Comparison of ENCODE assay signal across 18 mouse cellular contexts in genomic region chr8:19704441-19705215, GRCm38 (mm10). TPM values are rescaled to one million over a fixed set of nuclear protein-coding genes. Genes with fewer than 3 reads are reported as not detected.
A peak's percentile ranks its signal among the peaks of the same experiment; 100 is the strongest.
DNase-seq lines count a peak whose midpoint lies in the region; TF ChIP-seq lines count a peak whose summit lies in the region.
"Not testable (repeated sequence)": the region's sequence is repeated elsewhere in the genome, so short reads cannot be mapped to it uniquely, and the experiment has no call there.
"Had no signal": no experiment of that assay in that cellular context is flagged by ENCODE, and none has a peak within 500 bp of the region (broad histone marks: within the 10 kb centered on the region; RNA-seq: fewer than 3 reads in every experiment).

No protein-coding gene starts in this region.

- not testable (repeated sequence) for H3K27ac ChIP-seq in gastrocnemius, adult 2 months; heart, adult 2 months

- not testable (repeated sequence) for H3K36me3 ChIP-seq in heart, adult 2 months (ENCODE audit: control insufficient read depth, insufficient read depth, low read length)

- not testable (repeated sequence) for H3K9ac ChIP-seq in heart, adult 2 months (ENCODE audit: low read depth, low read length)

- H3K4me1 ChIP-seq in heart, adult 2 months (ENCODE audit: control insufficient read depth, insufficient read depth, low read length), result not testable (repeated sequence)

- not testable (repeated sequence) for H3K27me3 ChIP-seq in heart, adult 2 months (ENCODE audit: control insufficient read depth, insufficient read depth, low read length)

- TF ChIP-seq POLR2A in heart, adult 2 months (IDR thresholded peaks at IDR 0.05; ENCODE audit: insufficient read depth, low read depth, low read length), result not testable (repeated sequence)

- not testable (repeated sequence) for TF ChIP-seq CTCF in gastrocnemius, adult 2 months (IDR thresholded peaks at IDR 0.05); heart, adult 2 months (IDR thresholded peaks at IDR 0.05)

- peak; percentile 37 for DNase-seq in adrenal gland, postnatal 10 days
- peak; percentile 34 for DNase-seq in gastrocnemius, adult 2 months
- DNase-seq in heart, adult 2 months, result peak; percentile 46 to 66
- peak; percentile 35 for DNase-seq in kidney, postnatal 10 days
- peak; percentile 42 for DNase-seq in lung, postnatal 10 days
- peak; percentile 53 to 86 for DNase-seq in spleen, postnatal 4 days (ENCODE audit: low spot score in 2 of 2)
- DNase-seq in urinary bladder, adult 2 months (ENCODE audit: low spot score), result peak; percentile 63

- TF ChIP-seq EP300 in heart, adult 2 months (IDR thresholded peaks at IDR 0.05; ENCODE audit: insufficient read depth, low read depth, low read length), result not testable (repeated sequence)

- not testable (repeated sequence) for H3K79me2 ChIP-seq in heart, adult 2 months (replicated peaks; ENCODE audit: control insufficient read depth, insufficient read depth, low read length)

- not testable (repeated sequence) for H3K4me3 ChIP-seq in gastrocnemius, adult 2 months; heart, adult 2 months

- intact Hi-C loops in gastrocnemius, adult 2 months (cut with DNase I); heart, adult 2 months (cut with DNase I): not testable (repeated sequence)

- 27% methylated on average over 3 of the region's 4 CpGs for WGBS in heart, adult 2 months

RNA-seq across cellular contexts. Expression of gene 4930467E23Rik, which starts 24.7 kb away (rescaled TPM):
- total RNA-seq in adrenal gland, postnatal 10 days (2021), result under 1 TPM in 1 of 2 experiments, not detected in 1; 0.45 TPM
- total RNA-seq in gastrocnemius, adult 2 months (2021), result under 1 TPM in 1 of 2 experiments, not detected in 1; 0.98 TPM
- under 1 TPM in 1 of 2 experiments, not detected in 1; 0.55 TPM for total RNA-seq in heart, adult 2 months (2021)
- polyA plus RNA-seq in heart, adult 2 months (2012; rRNA removed), result 0.14 TPM in 1 of 2 replicates, not detected in the other
- 0.04 TPM in 1 of 2 replicates, not detected in the other for polyA plus RNA-seq in urinary bladder, adult 2 months (2012; rRNA removed)
- total RNA-seq: ES-E14 had no signal
- polyA plus RNA-seq: brain, embryonic 14.5 days; embryonic facial prominence, embryonic 10.5 days; forebrain, embryonic 13.5 days; heart, embryonic 10.5 days; hindbrain, embryonic 14.5 days; limb, embryonic 14.5 days; liver, embryonic 16.5 days; midbrain, embryonic 13.5 days; myocyte; neural tube, embryonic 15.5 days had no signal
